Mouse (Mus musculus): ENCODE data around the gene Ltbp3. TPM values are rescaled to one million over a fixed set of nuclear protein-coding genes. Genes with fewer than 3 reads are reported as not detected.

Ltbp3 gene
- polyA plus RNA-seq, 1 experiment from 2014 or later, result 10.6 TPM

- WGBS, result 90% methylated on average over 4 of the region's 4 CpGs
- no peaks in the 10 kb centered on the region for H3K27me3 ChIP-seq
- peaks cover 72% of the 10 kb centered on the region for H3K36me3 ChIP-seq
Measured at GRCm38 (mm10) chr19:5767271-5767670, 26.6 kb downstream of the Ltbp3 start.

GRCm38 (mm10) chr19:5770311-5770710 is 29.6 kb downstream of the Ltbp3 start:
- peak; percentile 5; the same call in 1 of the 2 replicates for ATAC-seq (ENCODE audit: low FRiP score)
- WGBS, result 45% methylated on average over 9 of the region's 9 CpGs
- peak overlapping the region; percentile 84 for H3K27ac ChIP-seq

More at GRCm38 (mm10) chr19:5767271-5767670, 26.6 kb downstream of the Ltbp3 start:
- H3K4me2 ChIP-seq, result no peak overlapping the region
- H3K4me1 ChIP-seq (replicated peaks), result peaks cover 29% of the 10 kb centered on the region
- no peak overlapping the region for H3K4me3 ChIP-seq
- 0 out of 2 replicates have a peak overlapping the region, but pooled peaks have one; percentile 15 for H3K9ac ChIP-seq
- ATAC-seq (ENCODE audit: low FRiP score), result no peak
- no peaks in the 10 kb centered on the region for H3K9me3 ChIP-seq
- H3K27ac ChIP-seq, result no peak overlapping the region

GRCm38 (mm10) chr19:5770925-5771860 is 30.5 kb downstream of the Ltbp3 start, which contains the start of gene Scyl1:
Scyl1 (minus strand) TSS chr19:5771419.
- no peaks in the 10 kb centered on the region for H3K27me3 ChIP-seq
- ATAC-seq (ENCODE audit: low FRiP score), result peak; percentile 95
- peak within 1 kb of the TSS; percentile 59 for H3K4me3 ChIP-seq
- WGBS, result under 1% methylated on average over 64 of the region's 64 CpGs
- peaks cover 29% of the 10 kb centered on the region for H3K4me1 ChIP-seq (replicated peaks)
- H3K27ac ChIP-seq, result peak within 1 kb of the TSS; percentile 84
- peak within 1 kb of the TSS; percentile 87 for H3K9ac ChIP-seq
- H3K9me3 ChIP-seq, result no peaks in the 10 kb centered on the region
- peak within 1 kb of the TSS; percentile 86 for H3K4me2 ChIP-seq
- H3K36me3 ChIP-seq, result peaks cover 35% of the 10 kb centered on the region

More at GRCm38 (mm10) chr19:5770311-5770710, 29.6 kb downstream of the Ltbp3 start:
- Histone ChIP-seq H3K9me3 (no peaks in the 10 kb centered on the region), H3K9ac (peak overlapping the region; percentile 87), H3K27me3 (no peaks in the 10 kb centered on the region), H3K4me1 (replicated peaks) (peaks cover 29% of the 10 kb centered on the region), H3K36me3 (peaks cover 44% of the 10 kb centered on the region), H3K4me2 (peak overlapping the region; percentile 86), H3K4me3 (peak overlapping the region; percentile 59)

DNA sequence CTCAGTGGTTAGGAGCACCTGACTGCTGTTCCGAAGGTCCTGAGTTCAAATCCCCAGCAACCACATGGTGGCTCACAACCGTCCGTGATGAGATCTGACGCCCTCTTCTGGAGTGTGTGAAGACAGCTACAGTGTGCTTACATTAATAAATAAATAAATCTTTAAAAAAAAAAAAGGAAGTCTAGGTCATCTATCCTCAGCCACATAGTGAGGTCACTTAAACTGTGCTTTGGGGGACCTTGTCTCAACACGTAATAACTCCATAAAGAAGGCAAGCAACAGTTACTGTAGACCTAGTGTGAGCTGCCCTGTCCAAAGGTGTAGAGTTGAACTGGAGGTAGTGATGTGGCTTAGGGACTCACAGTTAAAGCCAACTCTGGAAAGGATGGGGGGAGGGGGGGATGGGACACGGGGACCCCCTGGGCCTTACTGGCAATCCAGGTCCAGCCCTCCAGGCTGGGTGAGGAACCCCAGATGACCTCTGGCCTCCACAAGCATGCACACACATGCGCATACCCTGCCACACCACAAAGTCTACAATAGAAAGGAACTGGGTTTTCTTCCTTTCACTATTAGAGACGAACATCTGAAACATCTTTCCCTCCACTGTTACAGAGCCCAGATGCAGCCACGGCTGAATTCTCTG is 36.8 kb downstream of the Ltbp3 start:
- ATAC-seq (ENCODE audit: low FRiP score), result no peak
- H3K4me3 ChIP-seq, result no peak overlapping the region
- H3K27me3 ChIP-seq, result no peaks in the 10 kb centered on the region
- no peak overlapping the region for H3K9ac ChIP-seq
- no peak overlapping the region for H3K27ac ChIP-seq
- no peak overlapping the region for H3K4me2 ChIP-seq
- no peaks in the 10 kb centered on the region for H3K9me3 ChIP-seq
- no peaks in the 10 kb centered on the region for H3K4me1 ChIP-seq (replicated peaks)
- H3K36me3 ChIP-seq, result no peaks in the 10 kb centered on the region
- WGBS, result 84% methylated on average over 9 of the region's 9 CpGs

GRCm38 (mm10) chr19:5778312-5778711 is 37.6 kb downstream of the Ltbp3 start:
- Histone ChIP-seq H3K9ac (no peak overlapping the region), H3K27me3 (no peaks in the 10 kb centered on the region), H3K4me3 (no peak overlapping the region), H3K27ac (no peak overlapping the region), H3K9me3 (no peaks in the 10 kb centered on the region), H3K4me2 (no peak overlapping the region), H3K36me3 (no peaks in the 10 kb centered on the region), H3K4me1 (replicated peaks) (no peaks in the 10 kb centered on the region)
- WGBS, result 47% methylated on average over 8 of the region's 8 CpGs
- ATAC-seq (ENCODE audit: low FRiP score), result no peak

DNA sequence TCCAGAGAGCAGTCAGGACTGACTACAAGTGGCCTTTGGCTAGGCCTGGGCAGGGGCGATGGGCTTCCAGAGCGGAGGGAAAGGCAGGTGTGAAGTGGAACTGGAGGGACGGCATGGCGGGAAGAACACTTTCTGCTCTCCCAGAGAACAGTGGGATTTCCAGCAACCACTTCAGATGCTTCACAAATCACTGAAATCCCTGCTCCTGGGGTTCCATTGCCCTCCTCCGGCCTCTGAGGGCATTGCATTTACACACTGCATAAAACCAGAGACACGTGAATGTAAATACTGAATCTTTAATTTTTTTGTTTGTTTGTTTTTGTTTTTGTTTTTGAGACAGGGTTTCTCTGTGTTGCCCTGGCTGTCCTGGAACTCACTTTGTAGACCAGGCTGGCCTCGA is 39.5 kb downstream of the Ltbp3 start:
- no peak for ATAC-seq (ENCODE audit: low FRiP score)
- Histone ChIP-seq H3K27ac (no peak overlapping the region), H3K9me3 (no peaks in the 10 kb centered on the region), H3K4me3 (no peak overlapping the region), H3K4me2 (no peak overlapping the region), H3K9ac (no peak overlapping the region), H3K27me3 (no peaks in the 10 kb centered on the region), H3K36me3 (no peaks in the 10 kb centered on the region), H3K4me1 (replicated peaks) (no peaks in the 10 kb centered on the region)
- 78% methylated on average over 7 of the region's 7 CpGs for WGBS

- Histone ChIP-seq H3K9me3 (no peaks in the 10 kb centered on the region), H3K27ac (no peak overlapping the region), H3K27me3 (no peaks in the 10 kb centered on the region), H3K4me2 (no peak overlapping the region), H3K4me3 (no peak overlapping the region), H3K4me1 (replicated peaks) (no peaks in the 10 kb centered on the region), H3K9ac (no peak overlapping the region), H3K36me3 (no peaks in the 10 kb centered on the region)
- no peak for ATAC-seq (ENCODE audit: low FRiP score)
- WGBS, result 92% methylated on average over 6 of the region's 6 CpGs
Measured at GRCm38 (mm10) chr19:5781532-5781931, 40.8 kb downstream of the Ltbp3 start.

GRCm38 (mm10) chr19:5782121-5782520 is 41.4 kb downstream of the Ltbp3 start:
- Histone ChIP-seq H3K36me3 (no peaks in the 10 kb centered on the region), H3K4me2 (no peak overlapping the region), H3K4me1 (replicated peaks) (no peaks in the 10 kb centered on the region; the same call in 1 of the 2 replicates), H3K4me3 (no peak overlapping the region), H3K27me3 (no peaks in the 10 kb centered on the region), H3K9me3 (no peaks in the 10 kb centered on the region), H3K9ac (no peak overlapping the region), H3K27ac (no peak overlapping the region)
- WGBS, result 83% methylated on average over 1 of the region's 1 CpGs
- ATAC-seq (ENCODE audit: low FRiP score), result no peak

GRCm38 (mm10) chr19:5784958-5785577 is 44.4 kb downstream of the Ltbp3 start:
- H3K4me3 ChIP-seq, result no peak overlapping the region
- H3K36me3 ChIP-seq, result no peaks in the 10 kb centered on the region
- H3K9ac ChIP-seq, result no peak overlapping the region
- H3K27me3 ChIP-seq, result no peaks in the 10 kb centered on the region
- ATAC-seq (ENCODE audit: low FRiP score), result no peak
- H3K9me3 ChIP-seq, result no peaks in the 10 kb centered on the region
- no peak overlapping the region for H3K4me2 ChIP-seq
- H3K4me1 ChIP-seq (replicated peaks), result no peaks in the 10 kb centered on the region; the same call in 1 of the 2 replicates
- H3K27ac ChIP-seq, result no peak overlapping the region
- WGBS, result 64% methylated on average over 10 of the region's 10 CpGs

DNA sequence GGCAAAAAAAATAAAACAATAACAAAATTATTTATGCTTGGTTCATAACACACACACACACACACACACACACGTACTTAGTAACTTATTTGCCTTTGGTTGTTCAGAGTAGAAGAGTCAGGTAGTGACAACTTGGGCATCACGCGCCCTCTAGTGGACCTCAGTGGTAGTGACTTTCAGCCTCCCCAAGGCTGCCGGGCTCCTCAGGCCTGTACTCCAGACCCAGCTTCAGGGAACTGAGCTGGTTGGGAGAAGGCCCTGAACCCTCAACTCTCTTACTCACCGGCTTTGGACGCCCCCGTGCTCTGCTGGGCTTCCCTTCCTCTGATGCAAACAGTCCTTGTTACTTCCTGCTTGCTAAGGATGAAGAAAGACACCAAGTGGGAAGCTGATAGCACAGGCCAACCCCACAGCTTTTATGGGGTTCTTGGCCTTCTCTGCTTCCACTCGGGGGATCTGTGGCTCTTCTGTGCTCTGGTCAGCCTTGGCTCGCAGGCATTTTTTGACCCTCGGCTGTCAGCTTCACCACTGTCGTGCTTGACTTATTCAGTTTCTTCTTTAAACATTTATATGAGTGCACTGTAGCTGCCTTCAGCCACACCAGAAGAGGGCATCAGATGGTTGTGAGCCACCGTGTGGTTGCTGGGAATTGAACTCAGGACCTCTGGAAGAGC is 45.9 kb downstream of the Ltbp3 start:
- Histone ChIP-seq H3K27ac (no peak overlapping the region), H3K9me3 (no peaks in the 10 kb centered on the region), H3K9ac (no peak overlapping the region), H3K27me3 (no peaks in the 10 kb centered on the region), H3K4me3 (no peak overlapping the region), H3K4me1 (replicated peaks) (no peaks in the 10 kb centered on the region; the same call in 1 of the 2 replicates), H3K4me2 (no peak overlapping the region), H3K36me3 (no peaks in the 10 kb centered on the region)
- peak; percentile 68 for ATAC-seq (ENCODE audit: low FRiP score)
- 10% methylated on average over 12 of the region's 12 CpGs for WGBS

- H3K4me1 ChIP-seq (replicated peaks), result no peaks in the 10 kb centered on the region; the same call in 1 of the 2 replicates
- no peak overlapping the region for H3K4me2 ChIP-seq
- peak overlapping the region; percentile 30; the same call in 1 of the 2 replicates for H3K9ac ChIP-seq
- H3K9me3 ChIP-seq, result no peaks in the 10 kb centered on the region
- H3K36me3 ChIP-seq, result no peaks in the 10 kb centered on the region
- 15% methylated on average over 8 of the region's 8 CpGs for WGBS
- H3K27ac ChIP-seq, result 0 out of 2 replicates have a peak overlapping the region, but pooled peaks have one; percentile 13
- H3K4me3 ChIP-seq, result no peak overlapping the region
- peak; percentile 52; the same call in 1 of the 2 replicates for ATAC-seq (ENCODE audit: low FRiP score)
- no peaks in the 10 kb centered on the region for H3K27me3 ChIP-seq
Measured at GRCm38 (mm10) chr19:5787128-5787635, 46.5 kb downstream of the Ltbp3 start.
